Mouse (Mus musculus) forebrain, embryonic 12.5 days (tissue): ENCODE measurements around the gene Ubiad1. TPM values are rescaled to one million over a fixed set of nuclear protein-coding genes. Genes with fewer than 3 reads are reported as not detected.

Experiments used
- ATAC-seq: fragments of 200-750 bp; cut with Nextera tagmentation; 2 replicates; pipeline ENCODE4 v1.8.0; 2017; ENCODE audit warnings: moderate TSS enrichment; ENCODE audit not compliant: low FRiP score
- H3K27ac ChIP-seq: fragments of 300-500 bp; sonication (generic); 2 replicates; pipeline ENCODE4 v1.5.1; 2016; ENCODE audit warnings: mild to moderate bottlenecking
- H3K27me3 ChIP-seq: fragments of 300-500 bp; sonication (generic); 2 replicates; pipeline ENCODE4 v1.6.1; 2016; ENCODE audit warnings: mild to moderate bottlenecking
- H3K36me3 ChIP-seq: fragments of 300-500 bp; sonication (generic); replicated peaks from 2 replicates; pipeline ENCODE4 v1.6.1; 2016; ENCODE audit warnings: mild to moderate bottlenecking
- H3K4me1 ChIP-seq: fragments of 300-500 bp; sonication (generic); 2 replicates; pipeline ENCODE4 v1.6.1; 2016
- H3K4me2 ChIP-seq: fragments of 300-500 bp; sonication (generic); 2 replicates; pipeline ENCODE4 v1.6.1; 2016; ENCODE audit warnings: mild to moderate bottlenecking, moderate library complexity
- H3K4me3 ChIP-seq: fragments of 300-500 bp; sonication (generic); replicated peaks from 2 replicates; pipeline ENCODE4 v1.5.1; 2016; ENCODE audit warnings: mild to moderate bottlenecking
- H3K9ac ChIP-seq: fragments of 300-500 bp; sonication (generic); 2 replicates; pipeline ENCODE4 v1.6.1; 2016; ENCODE audit warnings: mild to moderate bottlenecking
- H3K9me3 ChIP-seq: fragments of 300-500 bp; sonication (generic); 2 replicates; pipeline ENCODE4 v1.6.1; 2016
- WGBS: fragments of 180-500 bp; shearing (Covaris S2); methylation state at CpG from one replicate; pipeline ENCODE4 v1.1.7; 2016; 5-methylcytosine and 5-hydroxymethylcytosine counted together
- polyA plus RNA-seq: library from polyadenylated mRNA; unstranded; fragments of >200 nt; fragmentation: Nextera tagmentation; extraction: Ambion mirVana; gene quantifications from 2 replicates; pipeline ENCODE4 v1.2.1, GENCODE M21; 2016

Gene Ubiad1
- polyA plus RNA-seq, 1 experiment from 2014 or later: 19.1 TPM

GRCm38 (mm10) chr4:148466511-148467079 is 22.0 kb upstream of the Ubiad1 start:
- H3K27me3 ChIP-seq: no peaks in the 10 kb centered on the region

DNA sequence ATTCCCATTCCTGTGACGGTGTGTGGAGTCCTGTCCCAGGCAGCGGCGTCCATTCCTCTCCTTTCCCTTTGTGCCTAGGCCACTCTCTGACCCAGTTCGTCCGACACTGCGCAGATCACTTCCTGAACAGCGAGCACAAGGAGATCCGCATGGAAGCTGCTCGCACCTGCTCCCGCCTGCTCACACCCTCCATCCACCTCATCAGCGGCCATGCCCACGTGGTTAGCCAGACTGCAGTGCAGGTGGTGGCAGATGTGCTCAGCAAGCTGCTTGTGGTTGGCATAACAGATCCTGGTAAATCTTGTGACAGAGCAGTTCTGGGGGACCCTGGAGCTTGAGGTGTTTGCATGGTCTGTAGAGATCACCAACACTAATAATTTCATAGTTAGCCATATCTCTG is 20.3 kb upstream of the Ubiad1 start:
- Histone ChIP-seq H3K4me3 (no peak overlapping the region), H3K27ac (no peak overlapping the region), H3K4me2 (no peak overlapping the region), H3K9me3 (no peaks in the 10 kb centered on the region), H3K27me3 (no peaks in the 10 kb centered on the region), H3K9ac (no peak overlapping the region), H3K36me3 (peaks cover 98% of the 10 kb centered on the region), H3K4me1 (no peaks in the 10 kb centered on the region)
- 96% methylated on average over 12 of the region's 12 CpGs for WGBS
- no peak for ATAC-seq

More at GRCm38 (mm10) chr4:148466511-148467079, 22.0 kb upstream of the Ubiad1 start:
- H3K4me1 ChIP-seq: no peaks in the 10 kb centered on the region
- no peak for ATAC-seq
- no peaks in the 10 kb centered on the region for H3K9me3 ChIP-seq
- no peak overlapping the region for H3K4me3 ChIP-seq
- H3K27ac ChIP-seq: no peak overlapping the region
- WGBS: 93% methylated on average over 5 of the region's 5 CpGs
- no peak overlapping the region for H3K4me2 ChIP-seq
- no peak overlapping the region for H3K9ac ChIP-seq
- peaks cover 100% of the 10 kb centered on the region for H3K36me3 ChIP-seq

- H3K4me1 ChIP-seq: no peaks in the 10 kb centered on the region
- H3K9me3 ChIP-seq: no peaks in the 10 kb centered on the region
- 95% methylated on average over 12 of the region's 12 CpGs for WGBS
- H3K4me2 ChIP-seq: no peak overlapping the region
- no peak for ATAC-seq
- H3K27ac ChIP-seq: no peak overlapping the region
- H3K4me3 ChIP-seq: no peak overlapping the region
- H3K36me3 ChIP-seq: peaks cover 98% of the 10 kb centered on the region
- no peaks in the 10 kb centered on the region for H3K27me3 ChIP-seq
- no peak overlapping the region for H3K9ac ChIP-seq
Measured at GRCm38 (mm10) chr4:148464301-148464700, 19.7 kb upstream of the Ubiad1 start.

DNA sequence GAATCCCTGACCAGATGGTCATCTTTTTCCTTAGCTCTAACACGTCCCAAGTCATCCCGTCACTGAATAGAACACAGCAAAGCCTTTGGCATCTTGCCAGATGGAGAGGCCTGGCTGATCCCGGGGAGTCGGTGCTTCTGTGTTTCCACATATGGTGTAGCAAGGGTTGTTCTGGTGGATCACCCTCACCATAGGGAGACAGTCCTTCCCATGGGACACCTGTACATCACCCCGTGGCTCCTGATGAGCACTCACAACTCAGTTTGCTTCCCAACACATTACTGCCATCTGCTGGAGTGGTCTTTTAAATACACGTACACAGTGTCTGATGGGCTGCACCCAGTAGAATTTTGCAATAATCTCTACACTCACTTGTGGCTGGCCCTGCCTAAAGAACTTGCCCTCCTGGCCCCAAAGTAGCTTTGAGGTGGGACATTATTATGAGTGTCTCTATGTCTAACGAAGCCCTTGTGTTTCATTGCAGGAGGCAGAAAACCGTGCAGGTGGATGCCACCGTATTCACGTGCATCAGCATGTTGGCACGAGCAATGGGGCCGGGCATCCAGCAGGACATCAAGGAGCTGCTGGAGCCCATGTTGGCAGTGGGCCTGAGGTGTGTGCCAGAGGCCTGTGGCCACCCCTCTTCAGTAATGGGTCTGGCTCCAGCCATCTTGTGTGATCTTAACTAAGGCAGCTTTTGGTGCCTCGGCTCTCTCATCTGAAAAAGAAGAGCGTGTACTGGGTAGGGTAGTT is 18.8 kb upstream of the Ubiad1 start:
- peak; percentile 61; the same call in 1 of the 2 replicates for ATAC-seq
- Histone ChIP-seq H3K36me3 (peaks cover 98% of the 10 kb centered on the region), H3K27me3 (no peaks in the 10 kb centered on the region), H3K4me1 (no peaks in the 10 kb centered on the region), H3K4me3 (no peak overlapping the region), H3K4me2 (no peak overlapping the region), H3K27ac (no peak overlapping the region), H3K9ac (no peak overlapping the region), H3K9me3 (no peaks in the 10 kb centered on the region)
- 77% methylated on average over 14 of the region's 14 CpGs for WGBS

DNA sequence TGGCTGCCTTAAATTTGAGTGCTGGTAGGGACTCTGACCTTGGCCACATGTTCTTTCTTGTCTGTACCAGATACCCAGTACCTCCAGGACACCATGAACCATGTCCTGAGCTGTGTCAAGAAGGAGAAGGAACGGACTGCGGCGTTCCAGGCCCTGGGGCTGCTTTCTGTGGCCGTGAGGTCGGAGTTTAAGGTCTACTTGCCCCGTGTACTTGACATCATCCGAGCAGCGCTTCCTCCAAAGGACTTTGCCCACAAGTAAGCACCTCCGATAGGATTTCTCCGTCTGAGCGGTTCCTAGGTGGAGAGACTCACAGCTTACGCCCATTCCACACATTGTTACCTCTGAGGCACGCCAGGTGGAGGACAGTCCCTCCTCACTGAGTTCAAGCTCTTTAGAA is 18.1 kb upstream of the Ubiad1 start:
- Histone ChIP-seq H3K27ac (no peak overlapping the region), H3K9me3 (no peaks in the 10 kb centered on the region), H3K27me3 (no peaks in the 10 kb centered on the region), H3K4me1 (no peaks in the 10 kb centered on the region), H3K4me3 (no peak overlapping the region), H3K4me2 (no peak overlapping the region), H3K36me3 (peaks cover 98% of the 10 kb centered on the region), H3K9ac (no peak overlapping the region)
- ATAC-seq: no peak; the same call in 1 of the 2 replicates
- WGBS: 97% methylated on average over 13 of the region's 13 CpGs

DNA sequence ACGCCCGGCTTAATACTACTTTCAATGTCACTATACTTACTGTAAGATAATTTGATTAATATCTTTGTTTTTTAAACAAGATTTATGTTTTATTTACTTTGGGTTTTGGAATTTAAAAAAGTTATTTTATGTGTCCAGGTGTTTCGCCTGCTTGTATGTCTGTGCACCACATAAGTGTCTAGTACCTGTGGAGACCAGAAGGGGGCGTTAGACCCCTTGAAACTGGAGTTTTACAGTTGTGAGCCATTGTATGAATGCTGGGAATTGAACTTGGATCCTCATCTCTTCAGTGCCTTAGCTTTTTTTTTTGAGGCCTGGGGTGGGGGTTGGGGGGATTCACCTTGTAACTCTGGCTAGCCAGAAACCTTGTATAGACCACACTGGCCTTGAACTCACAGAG is 17.2 kb upstream of the Ubiad1 start:
- 81% methylated on average over 4 of the region's 4 CpGs for WGBS
- no peak overlapping the region for H3K9ac ChIP-seq
- H3K4me1 ChIP-seq: no peaks in the 10 kb centered on the region
- no peak overlapping the region for H3K27ac ChIP-seq
- peaks cover 98% of the 10 kb centered on the region for H3K36me3 ChIP-seq
- H3K4me3 ChIP-seq: no peak overlapping the region
- no peak overlapping the region for H3K4me2 ChIP-seq
- no peaks in the 10 kb centered on the region for H3K27me3 ChIP-seq
- ATAC-seq: no peak
- no peaks in the 10 kb centered on the region for H3K9me3 ChIP-seq

DNA sequence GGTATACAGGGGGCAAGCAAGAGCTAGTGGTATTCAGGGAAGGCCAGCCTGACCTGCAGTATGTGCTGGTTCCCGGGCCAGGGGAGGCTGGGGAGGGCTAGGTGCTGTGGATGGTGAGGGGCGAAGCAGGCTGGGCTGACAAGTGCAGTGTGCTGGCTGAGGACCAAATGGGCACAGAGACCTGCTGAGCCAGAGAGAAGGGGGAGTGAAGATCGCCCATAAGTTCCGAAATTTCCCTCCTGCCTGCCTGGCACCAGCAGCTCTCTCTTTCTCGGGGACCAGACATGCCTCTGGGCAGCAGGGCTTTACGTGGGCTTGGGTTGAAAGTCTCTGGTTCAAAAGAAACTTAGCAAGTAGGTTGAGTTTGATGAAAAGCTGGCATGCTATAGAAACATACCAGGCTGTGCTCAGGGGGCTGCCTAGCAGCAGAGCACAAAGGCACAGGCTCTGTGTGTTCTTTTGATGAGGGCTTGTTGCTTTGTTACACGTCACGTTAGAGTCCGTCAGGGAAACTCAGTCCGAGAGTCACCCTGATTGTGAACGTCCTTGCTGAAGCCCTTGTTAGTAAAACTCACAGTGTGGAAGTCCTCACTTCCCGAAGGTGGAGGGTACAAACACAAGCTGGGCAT is 16.2 kb upstream of the Ubiad1 start:
- peak overlapping the region; percentile 50 for H3K27ac ChIP-seq
- ATAC-seq: peak; percentile 36; the same call in 1 of the 2 replicates
- H3K27me3 ChIP-seq: no peaks in the 10 kb centered on the region
- H3K4me1 ChIP-seq: no peaks in the 10 kb centered on the region
- peaks cover 98% of the 10 kb centered on the region for H3K36me3 ChIP-seq
- H3K4me2 ChIP-seq: no peak overlapping the region
- no peaks in the 10 kb centered on the region for H3K9me3 ChIP-seq
- WGBS: 49% methylated on average over 12 of the region's 12 CpGs
- no peak overlapping the region for H3K9ac ChIP-seq
- no peak overlapping the region for H3K4me3 ChIP-seq

DNA sequence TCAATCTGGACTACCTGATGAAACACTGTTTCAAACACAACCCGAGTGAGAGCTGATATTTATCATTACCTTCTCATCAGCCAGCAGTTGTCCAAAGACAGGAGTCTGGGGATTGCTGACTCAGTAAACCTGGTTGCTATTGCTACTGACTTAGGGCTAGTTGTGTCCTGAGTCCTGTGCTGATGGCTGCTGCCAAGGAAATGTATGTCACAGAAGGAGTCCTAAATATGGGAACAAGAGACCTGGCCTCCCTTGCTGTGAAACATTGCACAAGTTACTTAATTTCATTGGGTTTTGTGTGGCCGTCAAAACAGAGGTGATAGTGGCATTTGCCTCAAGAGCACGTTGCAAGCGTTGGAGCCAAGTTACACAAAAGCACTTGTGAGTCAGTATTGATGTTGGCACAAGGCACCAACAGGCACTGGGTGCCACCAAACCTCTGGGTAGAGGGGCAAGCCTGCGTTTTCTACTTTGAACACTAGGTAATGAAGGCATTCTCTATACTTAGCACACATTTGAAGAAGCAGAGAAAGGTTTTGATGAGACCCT is 11.0 kb upstream of the Ubiad1 start:
- peaks cover 87% of the 10 kb centered on the region for H3K36me3 ChIP-seq
- H3K9ac ChIP-seq: no peak overlapping the region
- H3K4me1 ChIP-seq: no peaks in the 10 kb centered on the region
- H3K9me3 ChIP-seq: no peaks in the 10 kb centered on the region
- no peak overlapping the region for H3K4me3 ChIP-seq
- no peak overlapping the region for H3K27ac ChIP-seq
- H3K27me3 ChIP-seq: no peaks in the 10 kb centered on the region
- no peak for ATAC-seq
- 97% methylated on average over 5 of the region's 5 CpGs for WGBS
- H3K4me2 ChIP-seq: no peak overlapping the region

DNA sequence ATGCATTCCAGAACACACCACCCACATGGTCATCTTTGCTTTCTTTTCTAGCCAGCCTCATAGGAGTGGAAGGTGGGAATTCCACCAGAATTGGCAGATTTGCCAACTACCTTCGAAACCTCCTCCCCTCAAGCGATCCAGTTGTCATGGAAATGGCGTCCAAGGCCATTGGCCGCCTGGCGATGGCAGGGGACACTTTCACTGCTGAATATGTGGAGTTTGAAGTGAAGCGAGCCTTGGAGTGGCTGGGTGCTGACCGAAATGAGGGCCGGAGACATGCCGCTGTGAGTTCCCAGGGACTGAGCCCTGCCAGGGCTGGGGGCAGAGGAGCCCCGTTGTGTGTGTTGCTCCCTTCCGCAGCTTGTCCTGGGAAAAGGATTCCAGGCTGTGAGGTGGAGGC is 9.1 kb upstream of the Ubiad1 start:
- no peak overlapping the region for H3K9ac ChIP-seq
- no peak for ATAC-seq
- no peaks in the 10 kb centered on the region for H3K9me3 ChIP-seq
- H3K36me3 ChIP-seq: peaks cover 69% of the 10 kb centered on the region
- H3K4me3 ChIP-seq: no peak overlapping the region
- H3K27me3 ChIP-seq: no peaks in the 10 kb centered on the region
- H3K4me2 ChIP-seq: no peak overlapping the region
- WGBS: 94% methylated on average over 11 of the region's 11 CpGs
- H3K27ac ChIP-seq: no peak overlapping the region
- peaks cover 15% of the 10 kb centered on the region for H3K4me1 ChIP-seq

DNA sequence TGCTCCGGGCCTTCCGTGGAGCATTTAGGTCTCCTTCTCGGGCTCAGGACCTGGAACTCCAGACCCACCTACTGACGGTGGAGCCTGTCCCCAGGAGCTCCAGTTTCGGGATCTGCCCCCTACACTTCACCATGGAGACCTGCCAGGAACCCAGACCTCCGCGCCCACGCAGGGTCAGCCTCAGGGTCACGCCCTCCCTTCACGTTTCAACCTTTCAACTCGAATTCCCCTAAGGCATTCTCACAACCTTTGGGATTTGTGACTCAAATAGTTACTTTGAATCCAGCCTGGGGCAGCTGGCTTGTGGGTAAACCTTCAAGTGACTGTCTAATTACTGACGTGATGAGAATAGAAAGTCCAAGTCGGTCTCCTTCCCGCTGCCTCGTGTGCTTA is 4.3 kb upstream of the Ubiad1 start:
- peaks cover 31% of the 10 kb centered on the region for H3K4me1 ChIP-seq
- H3K4me2 ChIP-seq: peak overlapping the region; percentile 80
- peaks cover 20% of the 10 kb centered on the region for H3K36me3 ChIP-seq
- H3K27ac ChIP-seq: peak overlapping the region; percentile 85
- H3K27me3 ChIP-seq: no peaks in the 10 kb centered on the region
- no peaks in the 10 kb centered on the region for H3K9me3 ChIP-seq
- H3K9ac ChIP-seq: peak overlapping the region; percentile 88
- ATAC-seq: no peak
- under 1% methylated on average over 15 of the region's 15 CpGs for WGBS
- peak overlapping the region; percentile 97 for H3K4me3 ChIP-seq

- peak; percentile 97 for ATAC-seq
- Histone ChIP-seq H3K4me2 (peak within 1 kb of the TSS; percentile 80), H3K4me1 (peaks cover 36% of the 10 kb centered on the region), H3K9me3 (no peaks in the 10 kb centered on the region), H3K4me3 (peak within 1 kb of the TSS; percentile 97), H3K27ac (peak within 1 kb of the TSS; percentile 85), H3K9ac (peak within 1 kb of the TSS; percentile 88), H3K27me3 (no peaks in the 10 kb centered on the region), H3K36me3 (peaks cover 15% of the 10 kb centered on the region)
- under 1% methylated on average over 52 of the region's 56 CpGs for WGBS
Measured at GRCm38 (mm10) chr4:148448179-148448852, 3.7 kb upstream of the Ubiad1 start, which contains the start of gene Mtor. TSS of gene Mtor (plus strand) at chr4:148448611.

DNA sequence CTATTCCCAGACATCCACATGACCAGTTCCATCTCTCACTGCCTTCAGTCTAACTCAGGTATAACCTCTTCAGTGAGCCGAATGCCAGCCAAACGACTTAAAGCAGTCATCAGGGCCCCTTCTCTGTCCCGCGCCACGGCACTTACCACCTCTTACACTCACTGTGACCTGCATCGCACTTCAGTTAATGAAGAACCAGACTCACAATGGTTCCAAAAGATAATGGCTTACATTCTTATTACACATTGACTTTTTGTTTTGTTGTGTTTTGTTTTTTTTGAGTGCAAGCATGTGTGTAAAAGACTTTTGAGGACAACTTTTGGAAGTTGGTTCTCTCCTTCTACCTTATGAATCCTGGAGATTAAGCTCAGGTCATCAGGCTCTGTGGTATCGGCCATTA is 2.0 kb downstream of the Ubiad1 start:
- Histone ChIP-seq H3K4me2 (no peak overlapping the region), H3K36me3 (no peaks in the 10 kb centered on the region), H3K4me3 (no peak overlapping the region), H3K9me3 (no peaks in the 10 kb centered on the region), H3K27ac (no peak overlapping the region), H3K9ac (no peak overlapping the region), H3K27me3 (no peaks in the 10 kb centered on the region), H3K4me1 (peaks cover 20% of the 10 kb centered on the region)
- ATAC-seq: no peak
- 95% methylated on average over 7 of the region's 7 CpGs for WGBS
